Mouse (Mus musculus): Measurements from ENCODE around the gene Tbl3. TPM values are rescaled to one million over a fixed set of nuclear protein-coding genes. Genes with fewer than 3 reads are reported as not detected.
A peak's percentile ranks its signal among the peaks of the same experiment; 100 is the strongest.

The Tbl3 gene
- polyA plus RNA-seq, 1 experiment from 2014 or later = 111 TPM

- H3K9ac ChIP-seq (ENCODE audit: low read length) = no peak overlapping the region
- no peak overlapping the region for H3K4me2 ChIP-seq (ENCODE audit: low read depth, low read length, severe bottlenecking)
- no peaks in the 10 kb centered on the region for H3K36me3 ChIP-seq (ENCODE audit: control insufficient read depth, insufficient read depth, low read length)
- no peak overlapping the region for H3K4me3 ChIP-seq (ENCODE audit: low read depth, low read length)
- WGBS = 86% methylated on average over 8 of the region's 8 CpGs
- H3K4me1 ChIP-seq (replicated peaks; ENCODE audit: control insufficient read depth, insufficient read depth, low read length) = peaks cover under 1% of the 10 kb centered on the region; the same call in 1 of the 2 replicates
- H3K27ac ChIP-seq (ENCODE audit: low read depth, low read length) = no peak overlapping the region
- DNase-seq (ENCODE audit: low spot score) (no peak), ATAC-seq (replicated peaks; ENCODE audit: low FRiP score) (no peak)
- no peaks in the 10 kb centered on the region for H3K9me3 ChIP-seq (ENCODE audit: control insufficient read depth, low read length)
- H3K27me3 ChIP-seq (ENCODE audit: control insufficient read depth, insufficient read depth, low read length) = no peaks in the 10 kb centered on the region
Measured at GRCm38 (mm10) chr17:24742307-24742706, 34.8 kb upstream of the Tbl3 start.

- Histone ChIP-seq H3K9me3 (ENCODE audit: control insufficient read depth, low read length) (no peaks in the 10 kb centered on the region), H3K4me1 (replicated peaks; ENCODE audit: control insufficient read depth, insufficient read depth, low read length) (peaks cover 9% of the 10 kb centered on the region; the same call in 1 of the 2 replicates), H3K9ac (ENCODE audit: low read length) (no peak overlapping the region), H3K27ac (ENCODE audit: low read depth, low read length) (no peak overlapping the region), H3K36me3 (ENCODE audit: control insufficient read depth, insufficient read depth, low read length) (no peaks in the 10 kb centered on the region), H3K4me3 (ENCODE audit: low read depth, low read length) (no peak overlapping the region), H3K27me3 (ENCODE audit: control insufficient read depth, insufficient read depth, low read length) (no peaks in the 10 kb centered on the region), H3K4me2 (ENCODE audit: low read depth, low read length, severe bottlenecking) (no peak overlapping the region)
- 85% methylated on average over 8 of the region's 8 CpGs for WGBS
- ATAC-seq (replicated peaks; ENCODE audit: low FRiP score) = no peak
- DNase-seq (ENCODE audit: low spot score) = no peak
Measured at GRCm38 (mm10) chr17:24739926-24740325, 32.5 kb upstream of the Tbl3 start.

GRCm38 (mm10) chr17:24738238-24738637 lies 30.8 kb upstream of the Tbl3 start:
- Histone ChIP-seq H3K36me3 (ENCODE audit: control insufficient read depth, insufficient read depth, low read length) (no peaks in the 10 kb centered on the region), H3K4me3 (ENCODE audit: low read depth, low read length) (no peak overlapping the region), H3K9me3 (ENCODE audit: control insufficient read depth, low read length) (no peaks in the 10 kb centered on the region), H3K9ac (ENCODE audit: low read length) (no peak overlapping the region), H3K27me3 (ENCODE audit: control insufficient read depth, insufficient read depth, low read length) (no peaks in the 10 kb centered on the region), H3K4me2 (ENCODE audit: low read depth, low read length, severe bottlenecking) (no peak overlapping the region), H3K4me1 (replicated peaks; ENCODE audit: control insufficient read depth, insufficient read depth, low read length) (peaks cover 9% of the 10 kb centered on the region; the same call in 1 of the 2 replicates), H3K27ac (ENCODE audit: low read depth, low read length) (no peak overlapping the region)
- 87% methylated on average over 4 of the region's 4 CpGs for WGBS
- ATAC-seq (replicated peaks; ENCODE audit: low FRiP score) (no peak), DNase-seq (ENCODE audit: low spot score) (no peak)

- Histone ChIP-seq H3K9me3 (ENCODE audit: control insufficient read depth, low read length) (no peaks in the 10 kb centered on the region), H3K27me3 (ENCODE audit: control insufficient read depth, insufficient read depth, low read length) (no peaks in the 10 kb centered on the region), H3K4me2 (ENCODE audit: low read depth, low read length, severe bottlenecking) (peak overlapping the region; percentile 81), H3K36me3 (ENCODE audit: control insufficient read depth, insufficient read depth, low read length) (no peaks in the 10 kb centered on the region), H3K27ac (ENCODE audit: low read depth, low read length) (no peak overlapping the region), H3K9ac (ENCODE audit: low read length) (peak overlapping the region; percentile 61; the same call in 1 of the 2 replicates), H3K4me3 (ENCODE audit: low read depth, low read length) (peak overlapping the region; percentile 55), H3K4me1 (replicated peaks; ENCODE audit: control insufficient read depth, insufficient read depth, low read length) (peaks cover 9% of the 10 kb centered on the region; the same call in 1 of the 2 replicates)
- ATAC-seq (replicated peaks; ENCODE audit: low FRiP score) (no peak), DNase-seq (ENCODE audit: low spot score) (no peak)
- WGBS = 24% methylated on average over 8 of the region's 8 CpGs
Measured at GRCm38 (mm10) chr17:24737135-24737810, 29.8 kb upstream of the Tbl3 start.

GRCm38 (mm10) chr17:24736330-24737051 lies 29.0 kb upstream of the Tbl3 start, which contains the start of gene Msrb1:
TSS of gene Msrb1 (plus strand) at chr17:24736642.
- H3K27ac ChIP-seq (ENCODE audit: low read depth, low read length) = no peak within 1 kb of the TSS
- peak; percentile 97 for ATAC-seq (replicated peaks; ENCODE audit: low FRiP score)
- 2% methylated on average over 29 of the region's 29 CpGs for WGBS
- H3K27me3 ChIP-seq (ENCODE audit: control insufficient read depth, insufficient read depth, low read length) = no peaks in the 10 kb centered on the region
- H3K9ac ChIP-seq (ENCODE audit: low read length) = peak within 1 kb of the TSS; percentile 61
- peaks cover 9% of the 10 kb centered on the region; the same call in 1 of the 2 replicates for H3K4me1 ChIP-seq (replicated peaks; ENCODE audit: control insufficient read depth, insufficient read depth, low read length)
- H3K36me3 ChIP-seq (ENCODE audit: control insufficient read depth, insufficient read depth, low read length) = no peaks in the 10 kb centered on the region
- H3K4me2 ChIP-seq (ENCODE audit: low read depth, low read length, severe bottlenecking) = peak within 1 kb of the TSS; percentile 81
- DNase-seq (ENCODE audit: low spot score) = peak; percentile 95
- H3K4me3 ChIP-seq (ENCODE audit: low read depth, low read length) = peak within 1 kb of the TSS; percentile 55
- H3K9me3 ChIP-seq (ENCODE audit: control insufficient read depth, low read length) = no peaks in the 10 kb centered on the region

GRCm38 (mm10) chr17:24735446-24735845 lies 28.0 kb upstream of the Tbl3 start:
- Histone ChIP-seq H3K4me1 (replicated peaks; ENCODE audit: control insufficient read depth, insufficient read depth, low read length) (peaks cover 9% of the 10 kb centered on the region; the same call in 1 of the 2 replicates), H3K36me3 (ENCODE audit: control insufficient read depth, insufficient read depth, low read length) (no peaks in the 10 kb centered on the region), H3K9ac (ENCODE audit: low read length) (no peak overlapping the region; the same call in 1 of the 2 replicates), H3K27ac (ENCODE audit: low read depth, low read length) (no peak overlapping the region), H3K27me3 (ENCODE audit: control insufficient read depth, insufficient read depth, low read length) (no peaks in the 10 kb centered on the region), H3K9me3 (ENCODE audit: control insufficient read depth, low read length) (no peaks in the 10 kb centered on the region), H3K4me3 (ENCODE audit: low read depth, low read length) (no peak overlapping the region), H3K4me2 (ENCODE audit: low read depth, low read length, severe bottlenecking) (no peak overlapping the region)
- ATAC-seq (replicated peaks; ENCODE audit: low FRiP score) (no peak), DNase-seq (ENCODE audit: low spot score) (no peak)
- WGBS = 91% methylated on average over 7 of the region's 7 CpGs

- Histone ChIP-seq H3K4me3 (ENCODE audit: low read depth, low read length) (no peak overlapping the region), H3K9me3 (ENCODE audit: control insufficient read depth, low read length) (no peaks in the 10 kb centered on the region), H3K4me1 (replicated peaks; ENCODE audit: control insufficient read depth, insufficient read depth, low read length) (peaks cover 9% of the 10 kb centered on the region; the same call in 1 of the 2 replicates), H3K27ac (ENCODE audit: low read depth, low read length) (no peak overlapping the region), H3K27me3 (ENCODE audit: control insufficient read depth, insufficient read depth, low read length) (no peaks in the 10 kb centered on the region), H3K4me2 (ENCODE audit: low read depth, low read length, severe bottlenecking) (no peak overlapping the region), H3K36me3 (ENCODE audit: control insufficient read depth, insufficient read depth, low read length) (no peaks in the 10 kb centered on the region), H3K9ac (ENCODE audit: low read length) (no peak overlapping the region)
- ATAC-seq (replicated peaks; ENCODE audit: low FRiP score) (no peak), DNase-seq (ENCODE audit: low spot score) (no peak)
- 83% methylated on average over 1 of the region's 1 CpGs for WGBS
Measured at GRCm38 (mm10) chr17:24734513-24734912, 27.1 kb upstream of the Tbl3 start.

GRCm38 (mm10) chr17:24733434-24734050 lies 26.1 kb upstream of the Tbl3 start:
- Histone ChIP-seq H3K9me3 (ENCODE audit: control insufficient read depth, low read length) (no peaks in the 10 kb centered on the region), H3K4me1 (replicated peaks; ENCODE audit: control insufficient read depth, insufficient read depth, low read length) (peaks cover 9% of the 10 kb centered on the region; the same call in 1 of the 2 replicates), H3K27ac (ENCODE audit: low read depth, low read length) (no peak overlapping the region), H3K27me3 (ENCODE audit: control insufficient read depth, insufficient read depth, low read length) (no peaks in the 10 kb centered on the region), H3K36me3 (ENCODE audit: control insufficient read depth, insufficient read depth, low read length) (no peaks in the 10 kb centered on the region), H3K4me3 (ENCODE audit: low read depth, low read length) (no peak overlapping the region), H3K9ac (ENCODE audit: low read length) (no peak overlapping the region), H3K4me2 (ENCODE audit: low read depth, low read length, severe bottlenecking) (no peak overlapping the region)
- no peak for DNase-seq (ENCODE audit: low spot score)
- no peak for ATAC-seq (replicated peaks; ENCODE audit: low FRiP score)
- 90% methylated on average over 21 of the region's 21 CpGs for WGBS
